Mouse (Mus musculus): Measurements from ENCODE around the gene Rad9a. TPM values are rescaled to one million over a fixed set of nuclear protein-coding genes. Genes with fewer than 3 reads are reported as not detected.
A peak's percentile ranks its signal among the peaks of the same experiment; 100 is the strongest.

Rad9a gene
- total and polyA plus RNA-seq, 2 experiments from 2014 or later, result 9.5 to 12.3 TPM

DNA sequence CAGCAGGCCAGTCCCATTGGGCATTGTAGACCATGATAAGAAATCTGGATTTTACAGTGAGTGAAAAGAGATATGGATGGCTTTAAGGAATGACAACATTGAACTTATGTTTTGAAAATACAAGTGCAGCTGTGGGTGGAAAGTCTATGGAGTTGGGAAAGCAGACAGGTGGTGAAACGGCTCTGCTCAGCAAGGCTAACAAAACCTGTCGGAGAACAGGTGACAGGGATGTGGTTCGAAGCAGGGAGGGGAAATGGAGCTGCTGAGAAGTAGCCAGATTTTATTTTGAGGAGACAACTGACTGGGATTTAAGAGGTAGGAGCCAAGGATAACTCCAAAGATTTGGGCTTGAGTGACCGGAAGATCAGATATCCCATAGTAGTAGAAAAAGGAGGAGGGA is 33.1 kb upstream of the Rad9a start:
- H3K4me1 ChIP-seq (ENCODE audit: control insufficient read depth, insufficient read depth), result peaks cover 5% of the 10 kb centered on the region; the same call in 1 of the 2 replicates
- no peak overlapping the region for H3K4me2 ChIP-seq (ENCODE audit: low read depth, low read length)
- TF ChIP-seq EP300 (IDR thresholded peaks at IDR 0.05; ENCODE audit: low read depth) (no peak), CTCF (IDR thresholded peaks at IDR 0.05; ENCODE audit: low read depth) (no peak)
- no peak overlapping the region for H3K9ac ChIP-seq (replicated peaks; ENCODE audit: low read depth, low read length)
- H3K9me3 ChIP-seq (replicated peaks; ENCODE audit: control insufficient read depth, low read length), result no peaks in the 10 kb centered on the region
- WGBS, result 69% methylated on average over 4 of the region's 4 CpGs
- H3K27me3 ChIP-seq (ENCODE audit: control insufficient read depth, insufficient read depth, low read length), result no peaks in the 10 kb centered on the region
- H3K27ac ChIP-seq (ENCODE audit: low read depth), result no peak overlapping the region
- ATAC-seq (ENCODE audit: insufficient read depth, low read depth) (no peak), DNase-seq (ENCODE audit: low spot score) (no peak)
- no peaks in the 10 kb centered on the region for H3K36me3 ChIP-seq (replicated peaks; ENCODE audit: control insufficient read depth, insufficient read depth, low read length)
- no peak overlapping the region for H3K4me3 ChIP-seq (ENCODE audit: low read depth, low read length)

DNA sequence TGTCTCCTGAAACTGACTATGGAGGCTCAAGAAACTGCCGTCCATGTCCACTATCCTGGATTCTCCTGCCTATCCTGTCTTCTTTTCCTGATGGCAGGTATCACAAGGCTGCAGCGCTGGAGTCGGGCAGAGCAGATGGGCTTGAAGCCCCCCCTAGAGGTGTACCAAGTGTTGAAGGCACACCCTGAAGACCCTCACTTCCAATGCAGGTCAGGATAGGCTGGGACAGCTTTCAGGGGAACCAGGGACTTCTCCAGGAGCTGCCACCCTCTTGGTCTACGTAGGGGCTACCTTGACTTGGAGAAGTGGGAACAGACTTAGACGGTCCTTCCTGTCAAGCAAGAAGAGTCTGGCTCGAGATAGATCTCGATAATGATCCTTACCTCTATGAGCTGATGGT is 31.2 kb upstream of the Rad9a start:
- 77% methylated on average over 7 of the region's 7 CpGs for WGBS
- H3K36me3 ChIP-seq (replicated peaks; ENCODE audit: control insufficient read depth, insufficient read depth, low read length), result no peaks in the 10 kb centered on the region
- H3K9ac ChIP-seq (replicated peaks; ENCODE audit: low read depth, low read length), result no peak overlapping the region; the same call in 1 of the 2 replicates
- H3K27ac ChIP-seq (ENCODE audit: low read depth), result peak overlapping the region; percentile 79
- no peak for TF ChIP-seq EP300 (IDR thresholded peaks at IDR 0.05; ENCODE audit: low read depth)
- no peak; the same call in 1 of the 2 replicates for TF ChIP-seq CTCF (IDR thresholded peaks at IDR 0.05; ENCODE audit: low read depth)
- H3K27me3 ChIP-seq (ENCODE audit: control insufficient read depth, insufficient read depth, low read length), result no peaks in the 10 kb centered on the region
- H3K4me2 ChIP-seq (ENCODE audit: low read depth, low read length), result peak overlapping the region; percentile 80; the same call in 1 of the 2 replicates
- H3K4me3 ChIP-seq (ENCODE audit: low read depth, low read length), result no peak overlapping the region
- peaks cover 5% of the 10 kb centered on the region; the same call in 1 of the 2 replicates for H3K4me1 ChIP-seq (ENCODE audit: control insufficient read depth, insufficient read depth)
- H3K9me3 ChIP-seq (replicated peaks; ENCODE audit: control insufficient read depth, low read length), result no peaks in the 10 kb centered on the region
- ATAC-seq (ENCODE audit: insufficient read depth, low read depth) (no peak), DNase-seq (ENCODE audit: low spot score) (no peak)

DNA sequence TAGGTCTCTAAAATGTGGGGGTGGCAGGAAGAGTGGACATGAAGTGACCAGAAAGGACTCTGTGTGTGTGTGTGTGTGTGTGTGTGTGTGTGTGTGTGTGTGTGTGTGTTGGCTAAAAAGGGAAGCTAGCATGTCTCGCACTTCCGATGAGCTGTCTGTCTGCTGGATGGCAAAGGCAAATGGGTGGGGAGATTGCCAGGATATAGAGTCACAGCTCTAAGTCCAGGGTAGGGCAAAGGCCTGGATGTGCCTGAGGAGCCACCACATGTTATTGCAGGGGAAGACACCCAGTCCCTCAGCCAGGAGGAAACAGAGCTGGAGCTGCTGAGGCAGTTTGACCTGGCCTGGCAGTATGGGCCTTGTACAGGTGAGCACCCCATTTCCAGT is 30.7 kb upstream of the Rad9a start:
- Histone ChIP-seq H3K36me3 (replicated peaks; ENCODE audit: control insufficient read depth, insufficient read depth, low read length) (no peaks in the 10 kb centered on the region), H3K9ac (replicated peaks; ENCODE audit: low read depth, low read length) (peak overlapping the region; percentile 59), H3K9me3 (replicated peaks; ENCODE audit: control insufficient read depth, low read length) (no peaks in the 10 kb centered on the region), H3K4me1 (ENCODE audit: control insufficient read depth, insufficient read depth) (peaks cover 5% of the 10 kb centered on the region; the same call in 1 of the 2 replicates), H3K4me2 (ENCODE audit: low read depth, low read length) (peak overlapping the region; percentile 80), H3K27me3 (ENCODE audit: control insufficient read depth, insufficient read depth, low read length) (no peaks in the 10 kb centered on the region), H3K27ac (ENCODE audit: low read depth) (peak overlapping the region; percentile 79), H3K4me3 (ENCODE audit: low read depth, low read length) (peak overlapping the region; percentile 60)
- no peak for DNase-seq (ENCODE audit: low spot score)
- ATAC-seq (ENCODE audit: insufficient read depth, low read depth), result peak; percentile 17
- TF ChIP-seq EP300 (IDR thresholded peaks at IDR 0.05; ENCODE audit: low read depth) (no peak), CTCF (IDR thresholded peaks at IDR 0.05; ENCODE audit: low read depth) (no peak)
- WGBS, result 9% methylated on average over 2 of the region's 2 CpGs

DNA sequence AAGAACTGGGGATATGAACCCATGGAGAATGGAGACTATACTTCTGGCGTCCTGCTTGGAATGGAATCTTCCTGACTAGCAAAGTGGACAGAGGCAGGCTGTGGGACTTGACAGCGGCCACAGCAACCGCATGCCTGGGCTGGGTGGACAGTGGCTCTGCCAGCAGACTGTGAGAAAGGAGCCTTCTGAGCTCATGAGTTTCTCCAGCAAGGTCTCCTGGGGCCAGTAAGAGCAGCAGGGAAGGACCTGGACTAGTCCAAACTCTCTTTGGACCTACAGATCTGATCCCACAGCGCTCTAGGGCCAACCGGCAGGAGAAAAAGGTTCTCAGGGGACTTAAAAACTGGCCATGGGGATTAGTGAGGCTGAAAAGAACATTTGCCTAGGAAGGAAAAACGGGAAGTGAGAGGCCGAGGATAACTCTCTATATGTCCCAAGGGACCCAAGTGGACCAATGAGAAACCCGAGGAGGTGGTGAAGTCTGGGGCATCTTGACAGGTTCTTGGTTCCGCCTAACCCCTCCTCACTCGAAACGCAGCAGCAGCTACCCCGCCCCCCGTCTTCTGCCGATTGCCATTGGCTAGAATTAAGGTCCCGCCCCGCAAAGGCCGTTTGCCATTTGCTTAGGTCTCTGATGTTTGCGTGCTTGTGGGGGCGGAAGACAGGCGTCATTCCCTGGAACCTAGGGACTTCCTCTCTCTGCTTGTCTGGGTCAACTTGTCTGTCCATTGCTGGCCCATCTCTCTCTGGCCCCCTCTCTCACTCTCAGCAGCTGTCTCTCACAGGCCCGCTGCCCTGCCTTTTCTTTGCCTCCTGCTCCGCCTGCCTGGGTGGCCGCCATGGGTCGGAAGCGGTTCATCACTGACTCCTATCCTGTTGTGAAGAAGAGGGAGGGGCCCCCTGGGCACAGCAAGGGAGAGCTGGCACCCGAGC is 30.1 kb upstream of the Rad9a start, which contains the start of gene Pold4:
Gene Pold4, plus strand, starts transcription at position 647 of the 933 bp plus-strand sequence.
- H3K9ac ChIP-seq (replicated peaks; ENCODE audit: low read depth, low read length), result peak within 1 kb of the TSS; percentile 59
- 6% methylated on average over 25 of the region's 26 CpGs for WGBS
- TF ChIP-seq CTCF (IDR thresholded peaks at IDR 0.05; ENCODE audit: low read depth) (no peak), EP300 (IDR thresholded peaks at IDR 0.05; ENCODE audit: low read depth) (0 out of 2 replicates have a peak, but pooled peaks have one; percentile 22)
- ATAC-seq (ENCODE audit: insufficient read depth, low read depth) (peak; percentile 91), DNase-seq (ENCODE audit: low spot score) (peak; percentile 97)
- H3K27ac ChIP-seq (ENCODE audit: low read depth), result peak within 1 kb of the TSS; percentile 79
- no peaks in the 10 kb centered on the region for H3K36me3 ChIP-seq (replicated peaks; ENCODE audit: control insufficient read depth, insufficient read depth, low read length)
- H3K4me3 ChIP-seq (ENCODE audit: low read depth, low read length), result peak within 1 kb of the TSS; percentile 60
- H3K9me3 ChIP-seq (replicated peaks; ENCODE audit: control insufficient read depth, low read length), result no peaks in the 10 kb centered on the region
- H3K4me1 ChIP-seq (ENCODE audit: control insufficient read depth, insufficient read depth), result peaks cover 5% of the 10 kb centered on the region; the same call in 1 of the 2 replicates
- H3K27me3 ChIP-seq (ENCODE audit: control insufficient read depth, insufficient read depth, low read length), result no peaks in the 10 kb centered on the region
- peak within 1 kb of the TSS; percentile 80 for H3K4me2 ChIP-seq (ENCODE audit: low read depth, low read length)

DNA sequence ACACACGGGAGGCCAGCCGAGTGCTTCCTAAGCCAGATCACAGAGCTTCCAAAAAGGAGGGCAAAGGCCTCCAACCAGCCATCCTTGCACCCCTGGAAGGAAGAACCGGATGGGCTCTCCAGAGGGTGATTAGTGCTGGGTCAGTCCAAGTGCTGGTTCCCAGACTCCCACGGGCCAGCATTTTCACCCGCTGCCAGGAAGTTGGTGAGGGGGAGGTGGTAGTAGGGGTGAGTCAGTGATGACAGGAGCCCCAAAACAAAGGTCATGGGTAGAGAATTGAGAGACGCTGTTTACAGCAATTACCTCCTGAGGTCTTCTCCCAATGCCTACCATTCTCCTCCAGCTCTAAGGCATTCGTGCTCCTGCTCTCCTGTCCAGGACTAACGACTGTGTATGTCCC is 29.0 kb upstream of the Rad9a start:
- Histone ChIP-seq H3K9ac (replicated peaks; ENCODE audit: low read depth, low read length) (no peak overlapping the region), H3K4me3 (ENCODE audit: low read depth, low read length) (no peak overlapping the region), H3K9me3 (replicated peaks; ENCODE audit: control insufficient read depth, low read length) (no peaks in the 10 kb centered on the region), H3K36me3 (replicated peaks; ENCODE audit: control insufficient read depth, insufficient read depth, low read length) (no peaks in the 10 kb centered on the region), H3K4me2 (ENCODE audit: low read depth, low read length) (no peak overlapping the region), H3K27me3 (ENCODE audit: control insufficient read depth, insufficient read depth, low read length) (no peaks in the 10 kb centered on the region), H3K27ac (ENCODE audit: low read depth) (peak overlapping the region; percentile 10), H3K4me1 (ENCODE audit: control insufficient read depth, insufficient read depth) (peaks cover 5% of the 10 kb centered on the region; the same call in 1 of the 2 replicates)
- WGBS, result 41% methylated on average over 8 of the region's 8 CpGs
- ATAC-seq (ENCODE audit: insufficient read depth, low read depth) (no peak), DNase-seq (ENCODE audit: low spot score) (no peak)
- no peak for TF ChIP-seq CTCF (IDR thresholded peaks at IDR 0.05; ENCODE audit: low read depth)
- TF ChIP-seq EP300 (IDR thresholded peaks at IDR 0.05; ENCODE audit: low read depth), result no peak
